Mouse (Mus musculus) induced T-regulatory cell, adult 2 months (primary cell): ENCODE data around the gene Itm2c.

Experiments
- DNase-seq: peaks from one replicate; pipeline ENCODE4 v3.0.0-alpha.2; 2012; ENCODE audit warnings: low read depth

Itm2c gene

GRCm38 (mm10) chr1:85899388-85899761 is 5.3 kb downstream of the Itm2c start:
- DNase-seq, result peak; percentile 33

DNA sequence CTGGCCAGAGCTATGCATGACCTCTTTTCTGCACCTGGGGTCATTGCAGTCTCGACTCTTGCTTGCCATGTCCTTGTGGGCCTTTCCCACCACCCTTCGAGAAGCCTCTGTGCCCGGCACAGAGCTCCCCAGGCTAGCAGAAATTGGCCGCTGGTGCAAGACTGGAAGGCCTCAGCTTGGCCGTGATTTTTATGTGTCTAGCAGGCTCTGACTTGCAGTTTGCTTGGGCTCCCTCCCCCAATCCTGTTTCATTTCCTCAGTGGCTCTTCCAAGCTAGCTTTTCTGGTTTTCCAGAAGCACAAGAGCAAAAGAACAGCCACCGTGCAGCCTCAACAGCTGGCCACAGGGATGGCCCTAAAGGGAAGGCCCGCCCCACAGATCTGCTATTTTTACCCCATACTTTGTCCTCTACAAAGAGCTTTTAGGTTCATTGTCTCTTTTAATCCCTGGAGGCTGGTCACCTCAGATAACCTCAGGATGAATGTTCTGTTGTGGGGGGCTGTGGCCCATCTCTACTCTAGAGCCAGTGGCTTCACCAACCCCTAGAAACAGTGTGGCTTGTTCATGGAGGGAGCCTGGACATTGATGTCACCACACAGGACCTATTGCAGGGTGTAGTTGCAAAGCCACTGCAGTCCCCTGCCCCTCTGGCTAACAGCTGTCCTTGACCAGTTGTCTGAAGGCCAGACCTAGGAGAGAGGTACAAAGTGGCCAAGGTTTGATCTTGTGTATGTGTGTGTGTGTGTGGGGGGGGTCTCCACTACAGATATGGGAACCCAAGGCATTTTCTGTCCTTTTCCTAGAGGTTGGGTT is 6.6 kb downstream of the Itm2c start:
- DNase-seq, result no peak

GRCm38 (mm10) chr1:85901516-85902107 is 7.5 kb downstream of the Itm2c start:
- DNase-seq, result no peak

- no peak for DNase-seq
Observed at GRCm38 (mm10) chr1:85902108-85902561, 8.1 kb downstream of the Itm2c start.

GRCm38 (mm10) chr1:85906892-85907291 is 12.8 kb downstream of the Itm2c start:
- no peak for DNase-seq

DNA sequence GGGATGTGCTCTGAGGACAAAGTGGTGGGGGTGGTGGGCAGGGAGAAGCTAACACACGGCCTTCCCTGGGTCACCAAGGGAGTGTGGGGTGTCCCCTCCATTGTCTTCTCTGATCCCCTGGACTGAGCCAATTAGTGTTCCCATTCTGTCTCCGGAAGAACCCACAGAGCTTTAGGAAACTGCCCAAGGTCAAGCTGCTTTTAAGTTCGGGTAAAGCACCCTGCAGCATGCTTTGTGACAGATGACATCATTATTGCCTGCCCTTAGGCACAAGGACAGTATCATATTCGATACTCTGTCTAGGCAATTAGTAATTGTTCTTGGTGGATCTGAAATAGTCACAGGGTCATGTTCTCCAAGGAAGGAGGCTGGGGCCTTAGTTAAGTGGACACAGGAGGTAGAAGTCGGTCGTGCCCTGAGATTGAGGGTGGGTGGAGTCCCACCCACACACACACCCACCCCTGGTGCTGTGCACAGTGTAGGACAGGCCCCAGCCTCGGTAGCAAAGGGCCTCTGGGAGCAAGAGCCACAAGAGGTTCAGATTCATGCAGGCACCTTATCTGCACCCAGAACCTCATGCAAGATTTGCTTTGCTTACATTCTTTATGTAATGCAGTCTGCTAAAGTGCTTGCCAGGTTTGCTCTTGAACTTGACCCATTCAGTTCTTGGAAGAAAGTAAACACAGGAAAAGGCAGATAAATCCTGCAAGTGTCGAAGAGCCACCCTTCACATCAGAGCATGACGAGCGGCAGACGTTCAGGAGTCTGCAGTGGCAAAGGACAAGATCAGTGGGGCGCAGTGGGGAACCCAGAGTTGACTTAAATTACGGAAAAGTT is 14.9 kb downstream of the Itm2c start:
- no peak for DNase-seq

DNA sequence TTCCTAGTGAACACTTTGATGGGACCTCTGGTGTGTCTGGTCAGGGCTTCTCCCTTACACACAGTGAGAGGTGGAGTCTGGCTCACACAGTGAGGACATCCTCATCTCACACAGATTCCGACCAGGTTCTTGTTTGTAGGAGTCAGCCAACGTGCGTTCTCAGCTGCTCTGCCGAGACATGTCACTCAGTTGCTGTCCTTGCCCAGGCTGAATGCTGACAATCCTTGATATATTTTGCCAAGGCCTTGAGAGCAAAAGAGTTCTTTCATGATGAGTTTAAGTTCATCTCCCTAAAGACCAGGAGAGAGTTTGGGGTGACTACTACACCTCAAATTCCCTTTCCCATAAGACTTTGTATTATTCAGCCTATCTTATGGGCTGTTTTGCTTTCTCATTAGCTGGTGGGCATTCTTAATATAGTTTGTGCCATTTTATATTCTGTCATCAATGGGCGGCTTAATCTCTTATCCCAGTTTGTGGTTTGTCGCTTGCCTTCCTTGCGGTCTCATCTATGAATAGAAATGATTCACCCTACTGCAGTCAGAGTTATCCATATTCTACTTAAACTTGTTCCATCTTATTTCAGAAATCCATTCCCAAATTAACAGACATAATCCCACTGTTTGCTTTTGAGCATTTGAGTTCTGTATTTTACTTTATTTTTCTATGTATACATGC is 19.1 kb downstream of the Itm2c start:
- DNase-seq, result no peak

DNA sequence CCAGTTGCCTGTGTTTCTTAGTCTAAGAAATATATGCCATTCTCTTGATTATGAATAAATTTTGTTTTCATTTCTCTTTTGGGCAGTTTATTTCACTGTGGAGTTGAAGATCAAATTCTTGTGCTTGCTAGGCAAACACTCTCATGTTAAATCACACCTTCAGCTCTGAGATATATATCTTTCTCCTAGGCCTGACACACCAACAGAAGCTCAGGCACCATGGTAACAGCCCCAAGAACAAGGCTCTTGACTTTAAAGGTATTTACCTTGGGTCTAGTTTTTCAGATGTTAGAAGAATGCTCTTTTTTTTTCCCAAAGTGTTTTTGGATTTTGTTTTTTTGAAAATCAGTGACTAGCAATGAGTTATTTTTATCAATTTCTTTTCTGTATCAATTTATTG is 21.8 kb downstream of the Itm2c start:
- DNase-seq, result no peak

GRCm38 (mm10) chr1:85916830-85917450 is 22.9 kb downstream of the Itm2c start:
- DNase-seq, result no peak

DNA sequence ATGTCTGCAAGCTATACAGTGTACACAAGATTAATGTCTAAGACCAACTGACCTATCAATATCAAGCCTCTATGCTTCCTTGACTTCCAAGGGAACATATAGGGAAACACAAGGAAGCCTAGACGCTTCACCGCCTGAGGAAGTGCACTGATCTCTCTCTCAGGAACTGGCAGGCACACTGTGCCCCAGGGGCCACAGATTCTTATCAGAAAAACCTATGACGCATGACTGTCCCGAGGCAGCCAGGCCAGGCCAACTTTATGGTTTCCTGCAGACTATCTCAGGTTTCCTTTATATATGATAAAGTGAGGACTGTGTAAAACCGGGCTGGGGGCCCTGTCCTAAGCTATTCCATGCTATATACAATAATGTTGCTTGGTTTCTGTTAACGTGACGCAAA is 25.5 kb downstream of the Itm2c start:
- DNase-seq, result peak; percentile 46

- DNase-seq, result no peak
Observed at GRCm38 (mm10) chr1:85921725-85922124, 27.6 kb downstream of the Itm2c start.

DNA sequence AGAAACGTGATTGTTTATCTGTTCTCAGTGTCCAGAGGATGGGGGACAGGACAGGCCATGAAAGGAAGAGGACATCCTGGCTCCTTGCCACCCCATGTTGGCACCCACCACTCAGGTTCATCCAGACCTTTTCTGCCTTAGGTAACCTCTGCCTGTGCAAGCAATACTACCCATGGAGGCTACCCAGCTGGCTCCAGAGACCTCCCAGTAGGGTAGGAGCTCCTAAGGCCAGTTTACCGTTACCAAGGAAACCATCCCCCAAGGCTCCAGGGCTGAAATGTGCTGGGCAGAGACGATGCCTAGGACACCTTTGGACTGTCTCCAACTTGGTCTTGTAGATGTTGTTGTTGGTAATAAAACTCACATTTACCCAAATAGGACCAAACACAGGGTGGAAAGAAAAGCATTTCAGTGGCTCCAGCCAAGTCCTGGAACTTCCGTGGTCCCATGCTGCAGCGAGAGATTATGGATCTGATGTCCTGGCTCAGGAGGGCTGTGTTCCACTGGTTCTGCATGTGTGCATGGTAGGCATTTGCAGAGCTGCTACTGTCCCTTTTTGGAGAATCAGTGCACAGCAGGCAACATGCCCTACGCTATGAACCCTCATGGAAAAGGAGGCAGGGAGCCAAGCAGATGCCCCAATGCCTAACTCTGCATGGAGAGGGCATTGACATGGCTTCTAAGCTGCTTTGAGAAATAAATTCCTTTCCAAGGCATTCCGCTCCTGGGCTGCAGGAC is 28.2 kb downstream of the Itm2c start:
- no peak for DNase-seq

DNA sequence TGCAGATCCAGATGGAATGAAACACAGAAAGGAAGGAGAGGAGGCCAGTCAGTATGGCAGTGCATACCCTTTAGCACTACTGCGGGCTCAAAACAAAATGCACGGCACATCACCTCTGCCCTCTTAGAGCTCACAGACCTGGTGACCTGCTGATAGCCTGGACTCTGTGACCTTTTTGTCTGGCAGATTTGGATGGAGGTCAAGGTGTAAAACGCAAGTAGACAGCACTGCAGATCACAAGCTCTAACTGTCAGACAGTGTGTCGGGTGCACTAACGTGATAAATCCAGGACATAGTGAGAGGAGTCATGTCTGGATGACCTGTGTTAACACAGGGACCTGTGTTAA is 28.8 kb downstream of the Itm2c start:
- no peak for DNase-seq

GRCm38 (mm10) chr1:85925183-85925582 is 31.1 kb downstream of the Itm2c start:
- DNase-seq, result no peak

GRCm38 (mm10) chr1:85928057-85928687 is 34.1 kb downstream of the Itm2c start, which contains the start of gene 4933407L21Rik:
Gene 4933407L21Rik, plus strand, starts transcription at chr1:85928483.
- DNase-seq, result no peak

GRCm38 (mm10) chr1:85928688-85929065 is 34.6 kb downstream of the Itm2c start:
- DNase-seq, result no peak

DNA sequence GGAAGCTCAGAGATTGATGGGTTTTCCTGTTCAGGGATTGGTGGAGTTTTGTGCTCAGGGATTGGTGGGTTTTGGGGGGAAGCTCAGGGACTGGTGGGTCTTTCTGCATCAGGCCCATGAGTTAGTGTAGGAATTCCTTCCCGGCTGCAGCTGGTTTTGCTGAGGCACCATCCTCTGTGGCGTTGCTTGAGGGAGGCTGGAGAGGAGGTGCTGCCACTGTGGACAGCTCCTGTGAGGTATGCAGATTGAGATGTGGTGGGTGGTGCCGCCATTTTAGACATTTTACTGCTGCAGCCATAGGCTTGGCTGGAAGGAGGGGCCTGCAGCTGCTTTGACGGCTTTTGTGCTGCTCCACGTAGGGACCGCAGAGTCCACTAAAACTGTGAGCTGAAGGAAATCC is 35.3 kb downstream of the Itm2c start:
- no peak for DNase-seq

DNA sequence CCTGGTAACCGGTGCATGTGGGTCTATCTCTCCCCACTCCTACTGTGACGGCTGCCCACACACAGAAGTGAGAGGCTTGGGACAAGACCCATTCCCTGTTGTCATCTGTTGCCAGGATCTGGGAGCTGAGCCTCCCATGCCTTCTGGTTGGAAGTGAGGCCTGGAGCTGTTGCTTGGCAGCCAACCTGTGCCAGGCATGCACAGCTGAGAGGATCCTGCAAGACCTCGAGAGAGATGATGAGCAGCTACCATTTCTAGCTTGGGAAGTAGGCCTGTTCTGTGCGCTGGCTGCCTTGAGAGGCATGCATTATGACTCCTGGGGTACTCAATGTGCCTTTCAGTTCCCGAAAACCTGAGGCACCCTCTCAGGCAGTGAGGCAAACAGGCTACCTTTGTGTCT is 37.1 kb downstream of the Itm2c start:
- no peak for DNase-seq

- DNase-seq, result peak; percentile 46
Observed at GRCm38 (mm10) chr1:85933226-85933625, 39.1 kb downstream of the Itm2c start.

GRCm38 (mm10) chr1:85933631-85934465 is 39.8 kb downstream of the Itm2c start:
- no peak for DNase-seq
